Mouse (Mus musculus) MEL (cell line): ENCODE measurements at regions not wholly inside any gene's neighbourhood (a gene's known extent, or its start where the extent isn't known, plus 50 kb on each side); places are given as distances from the start of the nearest gene placed in this dataset.

ENCODE experiments used
- DNase-seq: peaks from one replicate; pipeline ENCODE4 v3.0.0; 2011; ENCODE audit warnings: low read depth, low spot score
- H3K27ac ChIP-seq: 2 replicates; pipeline ENCODE4 v1.5.1; 2012; ENCODE audit warnings: low read depth, mild to moderate bottlenecking, control low read depth, low read length, moderate library complexity; ENCODE audit not compliant: control insufficient read depth
- H3K27me3 ChIP-seq, 2 experiments: fragments of 150-350 bp in 1 of 2; sonication (generic) in 1 of 2; 2 replicates each; pipeline ENCODE4 v1.6.1; 2012; ENCODE audit warnings: low read length in 2 of 2, mild to moderate bottlenecking in 2 of 2, improper control_type of control experiment in 1 of 2, moderate library complexity in 1 of 2; ENCODE audit not compliant: insufficient read depth in 2 of 2, control insufficient read depth in 1 of 2
- H3K36me3 ChIP-seq, 2 experiments: 2 replicates each; pipeline ENCODE4 v1.6.1; 2012 to 2014; ENCODE audit warnings: low read length in 2 of 2, improper control_type of control experiment in 1 of 2, inconsistent platforms in 1 of 2, mild to moderate bottlenecking in 1 of 2; ENCODE audit not compliant: insufficient read depth in 2 of 2, control insufficient read depth in 1 of 2
- H3K4me1 ChIP-seq, 2 experiments: fragments of 150-350 bp in 1 of 2; sonication (generic) in 1 of 2; 2 replicates each; pipeline ENCODE4 v1.6.1; 2012; ENCODE audit warnings: low read length in 2 of 2, improper control_type of control experiment in 1 of 2, mild to moderate bottlenecking in 1 of 2; ENCODE audit not compliant: insufficient read depth in 2 of 2, control insufficient read depth in 1 of 2
- H3K4me3 ChIP-seq, 2 experiments: fragments of 150-350 bp in 1 of 2; sonication (generic) in 1 of 2; 2 replicates each; pipeline ENCODE4 v1.5.1; 2012; ENCODE audit warnings: low read depth in 2 of 2, low read length in 2 of 2, mild to moderate bottlenecking in 2 of 2, moderate library complexity in 2 of 2, control low read depth in 1 of 2, improper control_type of control experiment in 1 of 2; ENCODE audit not compliant: control insufficient read depth in 1 of 2, insufficient read depth in 1 of 2
- H3K79me2 ChIP-seq: 2 replicates; pipeline ENCODE4 v1.6.1; 2012; ENCODE audit warnings: mild to moderate bottlenecking, low read length, moderate library complexity; ENCODE audit not compliant: control insufficient read depth, poor library complexity, insufficient read depth
- H3K9ac ChIP-seq: 2 replicates; pipeline ENCODE4 v1.6.1; 2012; ENCODE audit warnings: low read depth, mild to moderate bottlenecking, control low read depth, low read length, moderate library complexity; ENCODE audit not compliant: control insufficient read depth, poor library complexity, severe bottlenecking
- H3K9me3 ChIP-seq: fragments of 150-350 bp; sonication (generic); replicated peaks from 2 replicates; pipeline ENCODE4 v1.6.1; 2012; ENCODE audit warnings: mild to moderate bottlenecking, low read length, improper control_type of control experiment, moderate library complexity; ENCODE audit not compliant: insufficient read depth
- CHD1 ChIP-seq: IDR thresholded peaks from 2 replicates; pipeline ENCODE4 v1.6.1; 2012; ENCODE audit warnings: low read depth, mild to moderate bottlenecking, inconsistent platforms, low read length, improper control_type of control experiment
- E2F4 ChIP-seq: IDR thresholded peaks from 2 replicates; pipeline ENCODE4 v1.6.1; 2011; ENCODE audit warnings: low read depth, low read length, improper control_type of control experiment, borderline replicate concordance
- ELF1 ChIP-seq: IDR thresholded peaks from 2 replicates; pipeline ENCODE4 v1.6.1; 2014; ENCODE audit warnings: low read depth, mild to moderate bottlenecking, inconsistent platforms, low read length, improper control_type of control experiment, moderate library complexity
- EP300 ChIP-seq, 2 experiments: IDR thresholded peaks; 2 replicates each; pipeline ENCODE4 v1.6.1; 2011; ENCODE audit warnings: improper control_type of control experiment in 2 of 2, low read length in 2 of 2, low read depth in 1 of 2, mild to moderate bottlenecking in 1 of 2
- ETS1 ChIP-seq: IDR thresholded peaks from 2 replicates; pipeline ENCODE4 v1.6.1; 2012; ENCODE audit warnings: low read depth, mild to moderate bottlenecking, inconsistent platforms, low read length, improper control_type of control experiment, moderate library complexity
- GABPA ChIP-seq: IDR thresholded peaks from 2 replicates; pipeline ENCODE4 v1.6.1; 2012; ENCODE audit warnings: low read depth, mild to moderate bottlenecking, inconsistent platforms, low read length, improper control_type of control experiment, moderate library complexity
- HCFC1 ChIP-seq: IDR thresholded peaks from 2 replicates; pipeline ENCODE4 v1.6.1; 2012; ENCODE audit warnings: low read depth, mild to moderate bottlenecking, inconsistent platforms, low read length, improper control_type of control experiment, moderate library complexity
- JUND ChIP-seq: IDR thresholded peaks from 2 replicates; pipeline ENCODE4 v1.6.1; 2011; ENCODE audit warnings: low read depth, mild to moderate bottlenecking, improper control_type of control experiment, low read length
- MEF2A ChIP-seq: IDR thresholded peaks from 2 replicates; pipeline ENCODE4 v1.6.1; 2014; ENCODE audit warnings: low read depth, mild to moderate bottlenecking, inconsistent platforms, low read length, improper control_type of control experiment; ENCODE audit not compliant: poor library complexity, insufficient replicate concordance, severe bottlenecking; ENCODE audit errors: extremely low read depth
- MXI1 ChIP-seq: IDR thresholded peaks from 2 replicates; pipeline ENCODE4 v1.6.1; 2011; ENCODE audit warnings: mild to moderate bottlenecking, low read depth, low read length, improper control_type of control experiment
- NELFE ChIP-seq: IDR thresholded peaks from 2 replicates; pipeline ENCODE4 v1.6.1; 2011; ENCODE audit warnings: low read depth, low read length, improper control_type of control experiment
- NRF1 ChIP-seq: IDR thresholded peaks from 2 replicates; pipeline ENCODE4 v1.6.1; 2014; ENCODE audit warnings: low read depth, mild to moderate bottlenecking, inconsistent platforms, low read length, improper control_type of control experiment, moderate library complexity; ENCODE audit not compliant: poor library complexity, insufficient read depth, severe bottlenecking
- POLR2A ChIP-seq, 2 experiments: IDR thresholded peaks; 2 replicates each; pipeline ENCODE4 v1.6.1; 2011 to 2012; ENCODE audit warnings: low read length in 2 of 2, mild to moderate bottlenecking in 2 of 2, control low read depth in 1 of 2, improper control_type of control experiment in 1 of 2, low read depth in 1 of 2, moderate library complexity in 1 of 2; ENCODE audit not compliant: control insufficient read depth in 1 of 2, insufficient read depth in 1 of 2, poor library complexity in 1 of 2
- POLR2AphosphoS2 ChIP-seq: IDR thresholded peaks from 2 replicates; pipeline ENCODE4 v1.6.1; 2011; ENCODE audit warnings: low read length, improper control_type of control experiment
- POLR2AphosphoS5 ChIP-seq: IDR thresholded peaks from 2 replicates; pipeline ENCODE4 v1.6.1; 2012; ENCODE audit warnings: low read depth, borderline replicate concordance, mild to moderate bottlenecking, inconsistent platforms, low read length, moderate library complexity, mixed read lengths
- RCOR1 ChIP-seq: IDR thresholded peaks from 2 replicates; pipeline ENCODE4 v1.6.1; 2012; ENCODE audit warnings: low read depth, mild to moderate bottlenecking, inconsistent platforms, low read length, improper control_type of control experiment
- SMC3 ChIP-seq: IDR thresholded peaks from 2 replicates; pipeline ENCODE4 v1.6.1; 2011; ENCODE audit warnings: low read depth, low read length, improper control_type of control experiment
- TBP ChIP-seq: IDR thresholded peaks from 2 replicates; pipeline ENCODE4 v1.8.0; 2011; ENCODE audit warnings: low read depth, low read length, improper control_type of control experiment
- UBTF ChIP-seq: IDR thresholded peaks from 2 replicates; pipeline ENCODE4 v1.6.1; 2012; ENCODE audit warnings: low read depth, mild to moderate bottlenecking, inconsistent platforms, low read length, improper control_type of control experiment, moderate library complexity, borderline replicate concordance; ENCODE audit not compliant: insufficient read depth
- USF1 ChIP-seq: IDR thresholded peaks from 2 replicates; pipeline ENCODE4 v1.6.1; 2014; ENCODE audit warnings: low read depth, mild to moderate bottlenecking, inconsistent platforms, low read length, improper control_type of control experiment, moderate library complexity
- USF2 ChIP-seq, 2 experiments: IDR thresholded peaks; 2 replicates each; pipeline ENCODE4 v1.6.1; 2011 to 2012; ENCODE audit warnings: improper control_type of control experiment in 2 of 2, low read length in 2 of 2, borderline replicate concordance in 1 of 2, inconsistent platforms in 1 of 2, low read depth in 1 of 2, mild to moderate bottlenecking in 1 of 2; ENCODE audit not compliant: insufficient read depth in 1 of 2
- ZC3H11A ChIP-seq: IDR thresholded peaks from 2 replicates; pipeline ENCODE4 v1.6.1; 2012; ENCODE audit warnings: low read depth, mild to moderate bottlenecking, inconsistent platforms, low read length, improper control_type of control experiment
- ZMIZ1 ChIP-seq: IDR thresholded peaks from 2 replicates; pipeline ENCODE4 v1.6.1; 2012; ENCODE audit warnings: low read depth, mild to moderate bottlenecking, inconsistent platforms, low read length, improper control_type of control experiment, moderate library complexity

DNA sequence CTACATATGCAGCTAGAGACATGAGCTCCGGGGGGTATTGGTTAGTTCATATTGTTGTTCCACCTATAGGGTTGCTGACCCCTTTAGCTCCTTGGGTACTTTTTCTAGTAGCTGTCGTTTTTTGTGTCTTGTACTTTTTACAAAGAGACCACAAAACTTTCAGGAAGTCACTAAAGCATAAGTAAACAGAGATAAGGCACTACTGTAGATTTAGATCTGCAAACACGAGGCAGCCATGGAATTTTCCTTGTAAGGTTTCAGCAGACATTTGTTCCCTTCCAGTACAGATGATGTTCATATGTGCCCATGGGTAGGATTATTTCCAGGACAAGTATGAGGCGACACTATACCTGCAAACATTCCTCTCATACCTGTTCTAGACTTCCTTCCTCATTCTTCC is 439.6 kb upstream of the Acvr2a start:
- H3K4me3 ChIP-seq: no peak overlapping the region
- H3K27ac ChIP-seq: no peak overlapping the region
- no peaks in the 10 kb centered on the region for H3K79me2 ChIP-seq
- H3K4me1 ChIP-seq: no peaks in the 10 kb centered on the region; a peak in 1 of 4 replicates
- H3K27me3 ChIP-seq: no peaks in the 10 kb centered on the region
- no peak for TF ChIP-seq NELFE
- no peak for TF ChIP-seq HCFC1
- no peak for TF ChIP-seq CHD1
- TF ChIP-seq MXI1: no peak
- TF ChIP-seq JUND: no peak
- no peak for TF ChIP-seq USF2 (IDR thresholded peaks at IDR 0.05; ENCODE audit: borderline replicate concordance in 1 of 2, insufficient read depth in 1 of 2, low read depth in 1 of 2, low read length in 2 of 2)
- no peak for TF ChIP-seq POLR2AphosphoS2
- no peak for TF ChIP-seq ELF1
- no peak for TF ChIP-seq NRF1
- no peak for TF ChIP-seq ZMIZ1
- no peak for TF ChIP-seq UBTF
- TF ChIP-seq POLR2AphosphoS5: no peak
- no peaks in the 10 kb centered on the region for H3K9me3 ChIP-seq
- no peak for DNase-seq
- no peaks in the 10 kb centered on the region for H3K36me3 ChIP-seq
- H3K9ac ChIP-seq: no peak overlapping the region

DNA sequence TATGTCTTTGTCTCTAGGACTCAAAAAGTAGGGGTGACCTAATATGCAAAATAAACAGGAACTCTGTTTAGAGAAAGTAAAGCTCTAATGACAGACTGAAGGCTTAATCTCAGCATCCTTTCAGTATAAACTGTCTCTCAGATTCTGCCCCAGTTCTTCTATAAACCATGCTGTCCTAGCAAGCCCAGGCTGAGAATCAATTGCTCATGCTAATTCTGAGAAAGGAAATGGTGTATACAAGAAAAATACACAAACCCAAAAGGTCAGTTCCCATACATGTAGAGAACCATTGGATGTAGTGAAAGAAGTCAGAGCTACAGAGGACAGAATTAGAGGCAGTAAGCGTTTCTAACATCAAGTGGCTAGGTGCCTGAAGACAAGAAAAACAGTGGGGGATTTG is 435.7 kb upstream of the Acvr2a start:
- no peaks in the 10 kb centered on the region for H3K36me3 ChIP-seq
- no peak for TF ChIP-seq TBP
- TF ChIP-seq, all 39 proteins: peak for 0
- no peaks in the 10 kb centered on the region for H3K9me3 ChIP-seq
- no peak overlapping the region for H3K27ac ChIP-seq
- no peak for DNase-seq
- no peak overlapping the region for H3K4me3 ChIP-seq
- no peak overlapping the region for H3K9ac ChIP-seq
- H3K79me2 ChIP-seq: no peaks in the 10 kb centered on the region
- no peaks in the 10 kb centered on the region for H3K4me1 ChIP-seq
- H3K27me3 ChIP-seq: no peaks in the 10 kb centered on the region

DNA sequence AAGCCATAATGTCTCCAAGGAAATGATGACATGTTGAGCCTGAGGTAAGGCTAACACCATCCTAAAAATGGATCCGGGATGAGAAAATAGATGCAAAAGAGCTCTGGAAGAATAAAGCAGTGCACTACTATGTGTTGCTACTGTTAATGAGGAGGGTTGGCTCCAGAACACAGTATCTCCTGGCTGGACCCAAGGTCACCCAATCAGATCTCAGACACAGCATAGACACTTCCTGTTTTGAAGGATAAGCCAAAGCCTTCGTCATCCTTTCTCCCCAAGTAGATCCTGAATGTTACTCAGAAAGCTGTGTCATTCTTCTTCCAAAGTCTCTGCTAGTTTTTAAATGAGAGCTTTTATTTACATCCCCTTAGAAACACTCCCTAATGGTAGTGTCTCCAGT is 435.2 kb upstream of the Acvr2a start:
- no peak overlapping the region for H3K4me3 ChIP-seq
- no peaks in the 10 kb centered on the region for H3K4me1 ChIP-seq
- H3K79me2 ChIP-seq: no peaks in the 10 kb centered on the region
- no peaks in the 10 kb centered on the region for H3K9me3 ChIP-seq
- no peaks in the 10 kb centered on the region for H3K36me3 ChIP-seq
- H3K27ac ChIP-seq: no peak overlapping the region
- DNase-seq: no peak
- no peaks in the 10 kb centered on the region for H3K27me3 ChIP-seq
- no peak overlapping the region for H3K9ac ChIP-seq
- TF ChIP-seq NRF1: no peak
- TF ChIP-seq SMC3: no peak
- no peak for TF ChIP-seq MEF2A
- no peak for TF ChIP-seq E2F4
- TF ChIP-seq GABPA: no peak
- no peak for TF ChIP-seq TBP
- TF ChIP-seq POLR2A (IDR thresholded peaks at IDR 0.05; ENCODE audit: control insufficient read depth in 1 of 2, insufficient read depth in 1 of 2, low read depth in 1 of 2, low read length in 2 of 2, poor library complexity in 1 of 2): no peak
- no peak for TF ChIP-seq EP300 (IDR thresholded peaks at IDR 0.05; ENCODE audit: low read depth in 1 of 2, low read length in 2 of 2)
- no peak for TF ChIP-seq ZC3H11A
- TF ChIP-seq NELFE: no peak
- TF ChIP-seq ETS1: no peak
- no peak for TF ChIP-seq RCOR1
- no peak for TF ChIP-seq USF1
- TF ChIP-seq, all 39 proteins: peak for 0
